In the genomic region with DNA sequence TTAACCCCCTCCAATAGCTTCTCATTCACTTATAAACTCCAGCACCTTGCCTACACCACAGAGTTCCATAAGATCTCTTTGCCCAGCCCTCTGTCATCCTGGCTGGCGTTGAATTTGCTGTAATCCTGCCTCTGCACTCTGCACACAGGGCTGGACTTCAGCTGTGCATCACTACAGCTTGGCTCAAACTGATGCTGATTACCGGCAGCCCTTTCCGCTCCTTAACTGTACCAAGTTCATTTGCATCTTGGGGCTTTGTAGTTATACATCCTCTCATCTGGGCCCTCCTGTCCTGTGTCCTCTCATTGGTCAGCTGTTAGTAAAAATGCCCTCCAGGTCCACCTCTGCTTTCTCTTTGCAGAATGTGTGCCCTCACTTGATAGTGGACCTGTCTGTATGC, we compare ENCODE assay signal across 27 mouse cellular contexts.
A peak's percentile ranks its signal among the peaks of the same experiment; 100 is the strongest.
DNase-seq lines count a peak whose midpoint lies in the region; ATAC-seq and TF ChIP-seq lines count a peak whose summit lies in the region.
"Had no signal": no experiment of that assay in that cellular context is flagged by ENCODE, and none has a peak within 500 bp of the region (broad histone marks: within the 10 kb centered on the region; RNA-seq: fewer than 3 reads in every experiment).

No protein-coding gene starts in this region.

- in situ Hi-C loops in CH12.LX (cut with MboI; ENCODE audit: low pct_ligation_motif_present, low pct_unique_long_range_greater_than_20kb, low sequenced_read_pairs): no loop called here

- TF ChIP-seq RAD21 in CH12.LX (IDR thresholded peaks at IDR 0.05; ENCODE audit: low read depth, low read length): no peak

- WGBS in liver, embryonic 16.5 days (ENCODE audit: insufficient replicate concordance): 66% methylated on average over 3 of the region's 3 CpGs
- 84% methylated on average over 3 of the region's 3 CpGs for WGBS in macrophage (ENCODE audit: missing documents)

- H3K27ac ChIP-seq in liver, embryonic 16.5 days (ENCODE audit: low read length): 0 out of 2 replicates have a peak overlapping the region, but pooled peaks have one; percentile 20
- H3K27ac ChIP-seq in CH12.LX (ENCODE audit: insufficient read depth, low read depth): peak overlapping the region; percentile 67
- H3K27ac ChIP-seq in macrophage: peak overlapping the region; percentile 77
- H3K27ac ChIP-seq: embryonic facial prominence, embryonic 12.5 days; heart, embryonic 13.5 days; hindbrain, embryonic 10.5 days; hindbrain, postnatal 0 days; intestine, embryonic 15.5 days; liver, embryonic 14.5 days; lung, embryonic 15.5 days; stomach, embryonic 15.5 days had no signal

- no peak overlapping the region for H3K4me2 ChIP-seq in liver, embryonic 16.5 days (ENCODE audit: low read depth, low read length)
- peak overlapping the region; percentile 37; the same call in 1 of the 2 replicates for H3K4me2 ChIP-seq in CH12.LX (ENCODE audit: insufficient read depth, low read depth, poor library complexity, severe bottlenecking)
- H3K4me2 ChIP-seq: embryonic facial prominence, embryonic 12.5 days; heart, embryonic 13.5 days; intestine, embryonic 15.5 days; lung, embryonic 15.5 days; stomach, embryonic 15.5 days had no signal

- TF ChIP-seq CTCF in CH12.LX (conservative IDR thresholded peaks at IDR 0.05 in 1 of 2, IDR thresholded peaks at IDR 0.05 in 1 of 2; ENCODE audit: low read depth in 2 of 2, low read length in 2 of 2): no peak

- peaks cover 20% of the 10 kb centered on the region for H3K4me1 ChIP-seq in liver, embryonic 16.5 days (ENCODE audit: control insufficient read depth, low read depth, low read length)
- H3K4me1 ChIP-seq in CH12.LX (ENCODE audit: control insufficient read depth in 1 of 2, insufficient read depth in 2 of 2): peaks cover 30 to 57% of the 10 kb centered on the region in 2 experiments
- H3K4me1 ChIP-seq: intestine, embryonic 15.5 days; stomach, embryonic 15.5 days had no signal

- H3K79me2 ChIP-seq in CH12.LX (replicated peaks; ENCODE audit: control insufficient read depth, extremely low read depth, insufficient read depth, poor library complexity, severe bottlenecking): peaks cover 46% of the 10 kb centered on the region
- H3K79me2 ChIP-seq in macrophage (ENCODE audit: inconsistent target): peaks cover 98% of the 10 kb centered on the region

- no peaks in the 10 kb centered on the region for H3K27me3 ChIP-seq in liver, embryonic 16.5 days (ENCODE audit: control insufficient read depth, insufficient read depth, low read depth, low read length)
- no peaks in the 10 kb centered on the region for H3K27me3 ChIP-seq in CH12.LX (replicated peaks)
- H3K27me3 ChIP-seq: embryonic facial prominence, embryonic 12.5 days; heart, embryonic 13.5 days; intestine, embryonic 15.5 days; lung, embryonic 15.5 days; Patski; stomach, embryonic 15.5 days had no signal

- H3K9me3 ChIP-seq in liver, embryonic 16.5 days (replicated peaks; ENCODE audit: control insufficient read depth, low read length): no peaks in the 10 kb centered on the region
- no peaks in the 10 kb centered on the region for H3K9me3 ChIP-seq in CH12.LX (replicated peaks; ENCODE audit: low read length)
- H3K9me3 ChIP-seq: embryonic facial prominence, embryonic 12.5 days; G1E; heart, embryonic 13.5 days; hindbrain, embryonic 10.5 days; intestine, embryonic 15.5 days; lung, embryonic 15.5 days; stomach, embryonic 15.5 days had no signal

- DNase-seq in liver: no peak
- peak; percentile 75 for DNase-seq in A20 (ENCODE audit: low read depth, low spot score)
- no peak for DNase-seq in CH12.LX (ENCODE audit: extremely low read depth)
- no peak for DNase-seq in embryo, embryonic 11 days
- no peak for DNase-seq in cerebellum, adult 18-20 months
- DNase-seq: adrenal gland, postnatal 14 days; cerebellum, adult 8-10 months; cerebellum, postnatal 25 days; heart, postnatal 10 days; kidney, adult 2 months; kidney, postnatal 36 days; layer of hippocampus, postnatal 36 days; left cerebral cortex, postnatal 4 days; midbrain, embryonic 14.5 days had no signal

- no peak for ATAC-seq in liver, embryonic 16.5 days (ENCODE audit: low read depth)
- ATAC-seq: forebrain, embryonic 14.5 days; hindbrain, postnatal 0 days; intestine, embryonic 15.5 days; Patski had no signal

- no peak for TF ChIP-seq EP300 in CH12.LX (IDR thresholded peaks at IDR 0.05; ENCODE audit: low read length)

- dilution Hi-C loops in CH12.LX (cut with MboI; ENCODE audit: extremely low pct_ligation_motif_present, extremely low pct_unique_long_range_greater_than_20kb, low sequenced_read_pairs): no loop called here

- no peak overlapping the region for H3K9ac ChIP-seq in liver, embryonic 16.5 days (ENCODE audit: low read depth, low read length)
- H3K9ac ChIP-seq in CH12.LX (ENCODE audit: insufficient read depth, low read depth): no peak overlapping the region
- H3K9ac ChIP-seq: embryonic facial prominence, embryonic 12.5 days; heart, embryonic 13.5 days; intestine, embryonic 15.5 days; liver, embryonic 14.5 days; lung, embryonic 15.5 days; stomach, embryonic 15.5 days had no signal

- TF ChIP-seq POLR2A in CH12.LX (IDR thresholded peaks at IDR 0.05; ENCODE audit: low read depth, low read length): no peak

- no peaks in the 10 kb centered on the region for H3K36me3 ChIP-seq in liver, embryonic 16.5 days (ENCODE audit: control insufficient read depth, insufficient read depth)
- H3K36me3 ChIP-seq in CH12.LX (replicated peaks in 1 of 2; ENCODE audit: control insufficient read depth in 1 of 2, insufficient read depth in 1 of 2, low read length in 1 of 2): peaks cover 10 to 24% of the 10 kb centered on the region in 2 experiments
- peaks cover 21% of the 10 kb centered on the region for H3K36me3 ChIP-seq in macrophage (ENCODE audit: inconsistent target)
- H3K36me3 ChIP-seq: embryonic facial prominence, embryonic 12.5 days; G1E; heart, embryonic 13.5 days; hindbrain, embryonic 10.5 days; intestine, embryonic 15.5 days; lung, embryonic 15.5 days; stomach, embryonic 15.5 days had no signal

- H3K4me3 ChIP-seq in liver, embryonic 16.5 days (ENCODE audit: low read depth, low read length): no peak overlapping the region
- H3K4me3 ChIP-seq in CH12.LX (replicated peaks in 1 of 3; ENCODE audit: low read depth in 2 of 3, low read length in 2 of 3, poor library complexity in 1 of 3) (no peak overlapping the region), macrophage (ENCODE audit: inconsistent target) (no peak overlapping the region)
- H3K4me3 ChIP-seq: embryonic facial prominence, embryonic 12.5 days; heart, embryonic 13.5 days; hindbrain, embryonic 10.5 days; intestine, embryonic 15.5 days; lung, embryonic 15.5 days; stomach, embryonic 15.5 days had no signal

TF ChIP-seq in CH12.LX, 34 proteins besides CTCF, POLR2A, EP300 and RAD21:
- no peak for TF ChIP-seq MAX (IDR thresholded peaks at IDR 0.05; ENCODE audit: low read length)
- no peak for TF ChIP-seq CHD2 (IDR thresholded peaks at IDR 0.05; ENCODE audit: low read length)
- TF ChIP-seq MYC (IDR thresholded peaks at IDR 0.05; ENCODE audit: low read depth, low read length): no peak
- no peak for TF ChIP-seq NRF1 (IDR thresholded peaks at IDR 0.05; ENCODE audit: low read depth, low read length)
- TF ChIP-seq MEF2A (IDR thresholded peaks at IDR 0.05; ENCODE audit: borderline replicate concordance, low read depth, low read length): no peak
- TF ChIP-seq MAFK (IDR thresholded peaks at IDR 0.05; ENCODE audit: insufficient replicate concordance, low read length): no peak
- no peak for TF ChIP-seq ZNF384 (IDR thresholded peaks at IDR 0.05; ENCODE audit: low read depth, low read length)
- TF ChIP-seq SMC3 (IDR thresholded peaks at IDR 0.05; ENCODE audit: low read depth, low read length): no peak
- no peak for TF ChIP-seq JUN (IDR thresholded peaks at IDR 0.05; ENCODE audit: insufficient read depth, low read depth, low read length)
- no peak for TF ChIP-seq CHD1 (IDR thresholded peaks at IDR 0.05; ENCODE audit: low read depth, low read length)
- no peak for TF ChIP-seq JUND (conservative IDR thresholded peaks at IDR 0.05; ENCODE audit: low read depth, low read length)

Comparison
In these comparisons a context has a peak if more than half of its experiments do, and no peak if none do; other contexts are left out.
1. H3K27ac ChIP-seq: peak in every context shown above with its lines; median percentile 77 in macrophage; 67 in CH12.LX; 20 in liver, embryonic 16.5 days.